Mouse (Mus musculus) CD4-positive naive resting alpha-beta T cell, adult 76 days (primary cell): Measurements from ENCODE around the gene Cd300ld2. TPM values are rescaled to one million over a fixed set of nuclear protein-coding genes. Genes with fewer than 3 reads are reported as not detected.

Source experiments
- total RNA-seq: library from RNA; stranded (reverse); gene quantifications from one replicate; pipeline ENCODE4 v1.2.4, GENCODE M21; 2023

Cd300ld2 gene
- not detected for total RNA-seq

DNA sequence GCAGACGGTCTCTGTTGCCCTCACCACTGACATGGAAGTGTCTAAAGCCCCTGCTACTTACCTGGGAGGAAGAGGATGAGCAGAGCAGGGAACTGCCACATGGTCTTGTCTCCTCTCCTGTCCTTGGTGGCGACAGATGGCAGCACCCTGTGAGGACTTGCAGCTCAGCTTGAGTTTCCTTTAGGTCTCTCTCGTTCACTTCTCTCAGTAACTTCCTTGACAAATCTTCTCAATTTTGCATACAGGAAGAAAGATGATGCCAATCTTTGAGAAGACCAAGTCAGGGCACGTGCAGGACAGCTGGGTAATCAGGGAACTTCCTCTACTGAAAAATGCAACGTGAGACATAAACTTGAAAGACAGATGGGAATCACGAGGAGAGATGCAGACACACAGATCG, at the start of gene Cd300ld2:
Gene Cd300ld2, minus strand, starts transcription at position 101 of the 400 bp plus-strand sequence.

DNA sequence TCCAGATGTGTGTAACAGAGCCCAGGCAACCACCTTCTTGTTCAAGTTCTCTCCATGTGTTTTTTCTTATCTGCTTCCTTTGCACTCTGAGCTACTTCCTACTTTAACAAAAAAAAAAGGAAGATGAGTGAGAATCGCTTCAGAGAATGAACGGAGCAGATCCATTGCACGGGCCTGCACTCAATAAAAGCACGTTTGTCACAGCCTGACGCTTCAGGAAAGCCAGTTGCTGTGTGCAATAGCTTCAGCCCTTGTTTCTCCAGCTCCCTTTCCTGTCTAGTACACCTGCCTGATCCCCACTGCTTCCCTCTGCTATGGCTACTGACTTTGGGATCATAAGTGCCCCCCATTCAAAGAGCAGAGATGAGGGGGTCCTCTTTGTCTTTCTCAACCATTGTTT, 46.1 kb upstream of the Cd300ld2 start, which contains the start of gene Cd300e:
Gene Cd300e, minus strand, starts transcription at position 101 of the 400 bp plus-strand sequence.

DNA sequence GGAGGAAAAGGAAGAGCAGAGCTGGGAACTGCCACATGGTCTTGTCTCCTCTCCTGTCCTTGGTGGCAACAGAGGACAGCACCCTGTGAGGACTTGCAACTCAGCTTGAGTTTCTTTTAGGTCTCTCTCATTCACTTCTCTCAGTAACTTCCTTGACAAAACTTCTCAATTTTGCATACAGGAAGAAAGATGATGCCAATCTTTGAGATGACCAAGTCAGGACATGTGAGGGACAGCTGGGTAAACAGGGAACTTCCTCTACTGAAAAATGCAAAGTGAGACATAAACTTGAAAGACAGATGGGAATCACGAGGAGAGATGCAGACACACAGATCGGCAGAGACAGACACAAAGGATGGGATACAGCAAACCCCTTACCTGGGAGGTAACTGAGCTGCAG, 32.3 kb upstream of the Cd300ld2 start, which contains the start of gene Cd300ld3:
Gene Cd300ld3, minus strand, starts transcription at position 151 of the 400 bp plus-strand sequence.

DNA sequence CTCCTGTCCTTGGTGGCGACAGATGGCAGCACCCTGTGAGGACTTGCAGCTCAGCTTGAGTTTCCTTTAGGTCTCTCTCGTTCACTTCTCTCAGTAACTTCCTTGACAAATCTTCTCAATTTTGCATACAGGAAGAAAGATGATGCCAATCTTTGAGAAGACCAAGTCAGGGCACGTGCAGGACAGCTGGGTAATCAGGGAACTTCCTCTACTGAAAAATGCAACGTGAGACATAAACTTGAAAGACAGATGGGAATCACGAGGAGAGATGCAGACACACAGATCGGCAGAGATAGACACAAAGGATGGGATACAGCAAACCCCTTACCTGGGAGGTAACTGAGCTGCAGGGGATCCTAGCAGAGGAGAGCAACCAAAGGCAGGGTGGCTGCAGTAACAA, 21.7 kb upstream of the Cd300ld2 start, which contains the start of gene Cd300ld5:
Gene Cd300ld5, minus strand, starts transcription at position 101 of the 400 bp plus-strand sequence.

DNA sequence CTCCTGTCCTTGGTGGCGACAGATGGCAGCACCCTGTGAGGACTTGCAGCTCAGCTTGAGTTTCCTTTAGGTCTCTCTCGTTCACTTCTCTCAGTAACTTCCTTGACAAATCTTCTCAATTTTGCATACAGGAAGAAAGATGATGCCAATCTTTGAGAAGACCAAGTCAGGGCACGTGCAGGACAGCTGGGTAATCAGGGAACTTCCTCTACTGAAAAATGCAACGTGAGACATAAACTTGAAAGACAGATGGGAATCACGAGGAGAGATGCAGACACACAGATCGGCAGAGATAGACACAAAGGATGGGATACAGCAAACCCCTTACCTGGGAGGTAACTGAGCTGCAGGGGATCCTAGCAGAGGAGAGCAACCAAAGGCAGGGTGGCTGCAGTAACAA, 10.9 kb upstream of the Cd300ld2 start, which contains the start of gene Cd300ld4:
Gene Cd300ld4, minus strand, starts transcription at position 101 of the 400 bp plus-strand sequence.

DNA sequence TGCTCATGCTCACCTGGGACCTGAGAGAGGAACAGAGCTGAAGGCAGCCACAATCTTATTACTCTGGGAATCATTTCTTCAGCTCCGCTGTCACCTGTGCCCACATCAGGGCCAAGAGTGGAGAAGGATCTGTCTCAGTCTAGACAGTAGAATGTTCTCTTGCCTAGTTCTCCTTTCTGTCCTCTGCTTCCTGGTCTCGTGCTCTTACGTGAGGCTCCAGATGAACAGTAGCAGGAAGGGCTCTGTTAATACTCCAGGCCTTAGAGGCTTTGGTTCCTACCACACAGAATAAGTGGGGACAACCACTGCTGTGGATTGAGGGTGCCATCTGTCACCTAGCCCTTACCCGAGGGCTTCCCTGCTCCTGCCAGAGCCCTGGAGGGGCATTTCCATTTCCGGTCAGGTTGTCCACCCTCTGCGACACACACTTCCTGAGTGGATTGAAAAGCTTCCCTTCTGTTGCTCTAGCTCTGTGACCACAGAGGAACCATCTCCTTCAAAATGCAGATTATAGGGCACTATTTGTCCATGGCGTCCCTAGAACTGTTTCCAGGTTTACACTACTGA, 14.4 kb downstream of the Cd300ld2 start, which contains the start of gene Cd300c2:
Gene Cd300c2, minus strand, starts transcription at position 407 of the 567 bp plus-strand sequence.

DNA sequence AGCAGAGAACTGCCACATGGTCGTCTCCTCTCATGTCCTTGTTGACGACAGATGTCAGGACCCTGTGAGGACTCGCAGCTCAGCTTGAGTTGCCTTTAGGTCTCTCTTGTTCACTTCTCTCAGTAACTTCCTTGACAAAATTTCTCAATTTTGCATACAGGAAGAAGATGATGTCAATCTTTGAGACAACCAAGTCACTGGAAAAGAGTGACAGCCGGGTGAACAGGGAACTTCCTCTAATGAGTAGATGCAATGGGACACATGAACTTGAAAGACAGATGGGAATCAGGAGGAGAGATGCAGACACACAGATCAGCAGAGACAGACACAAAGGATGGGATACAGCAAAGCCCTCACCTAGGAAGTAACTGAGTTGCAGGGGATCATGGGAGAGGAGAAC, 26.2 kb downstream of the Cd300ld2 start, which contains the start of gene Cd300ld:
Gene Cd300ld, minus strand, starts transcription at position 130 of the 400 bp plus-strand sequence.

DNA sequence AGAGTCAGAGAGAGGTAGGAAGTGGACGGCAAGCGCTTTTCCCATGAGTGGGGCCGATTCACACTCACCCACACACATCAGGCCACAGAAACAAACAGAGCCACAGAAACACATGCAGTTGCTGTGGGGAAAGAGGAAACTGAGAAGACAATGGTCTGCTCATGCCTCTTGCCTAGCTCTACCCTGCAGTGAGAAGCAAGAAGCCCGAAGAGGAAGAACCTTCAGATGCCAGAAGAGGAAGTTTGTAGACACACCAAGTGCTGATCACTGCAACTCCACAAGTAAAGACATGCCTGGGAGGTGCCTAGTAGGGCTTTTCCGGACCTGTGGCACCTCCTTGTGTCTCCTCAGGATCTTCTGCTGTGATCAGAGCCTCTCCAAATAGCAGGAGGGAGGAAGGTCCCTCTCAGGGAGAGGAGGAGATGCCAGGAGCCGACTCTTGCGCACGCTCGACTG, 47.2 kb downstream of the Cd300ld2 start, which contains the start of gene Cd300c:
Gene Cd300c, minus strand, starts transcription at position 406 of the 456 bp plus-strand sequence.

Other genes starting within 250 kb of the Cd300ld2 start
- gene Btbd17, start 220.2 kb downstream of the Cd300ld2 start, total RNA-seq = not detected
- gene Gpr142, start 217.3 kb downstream of the Cd300ld2 start, total RNA-seq = not detected
- 0.79 TPM for gene Gprc5c, start 165.0 kb downstream of the Cd300ld2 start, total RNA-seq
- gene Cd300a, start 126.2 kb downstream of the Cd300ld2 start, total RNA-seq = 2.3 TPM
- gene Cd300lb, start 81.8 kb downstream of the Cd300ld2 start, total RNA-seq = 0.82 TPM
- gene Cd300c, start 47.0 kb downstream of the Cd300ld2 start, total RNA-seq = not detected
- gene Cd300ld, start 26.3 kb downstream of the Cd300ld2 start, total RNA-seq = 1.3 TPM
- 3.4 TPM for gene Cd300c2, start 14.3 kb downstream of the Cd300ld2 start, total RNA-seq
- not detected for gene Cd300ld4, start 10.8 kb upstream of the Cd300ld2 start, total RNA-seq
- gene Cd300ld5, start 21.6 kb upstream of the Cd300ld2 start, total RNA-seq = 2.2 TPM
- 2.2 TPM for gene Cd300ld3, start 32.2 kb upstream of the Cd300ld2 start, total RNA-seq
- gene Cd300e, start 46.0 kb upstream of the Cd300ld2 start, total RNA-seq = 1.6 TPM
- gene Rab37, start 75.2 kb upstream of the Cd300ld2 start, total RNA-seq = 26.8 TPM
- gene Cd300lf, start 117.8 kb upstream of the Cd300ld2 start, total RNA-seq = 2.2 TPM
- 151 TPM for gene Slc9a3r1, start 147.1 kb upstream of the Cd300ld2 start, total RNA-seq
- gene Tmem104, start 171.3 kb upstream of the Cd300ld2 start, total RNA-seq = 11.2 TPM
- 11.8 TPM for gene Nat9, start 171.7 kb upstream of the Cd300ld2 start, total RNA-seq